Mouse (Mus musculus) intestine, embryonic 16.5 days (tissue): ENCODE measurements around the gene Ncor2. TPM values are rescaled to one million over a fixed set of nuclear protein-coding genes. Genes with fewer than 3 reads are reported as not detected.

Experiments used
- ATAC-seq: fragments of 200-750 bp; cut with Nextera tagmentation; 2 replicates; pipeline ENCODE4 v1.8.0; 2017; ENCODE audit warnings: moderate TSS enrichment, moderate library complexity
- H3K27ac ChIP-seq: fragments of 300-500 bp; sonication (generic); 2 replicates; pipeline ENCODE4 v1.5.1; 2014; ENCODE audit warnings: mild to moderate bottlenecking, low read length
- H3K27me3 ChIP-seq: fragments of 300-500 bp; sonication (generic); replicated peaks from 2 replicates; pipeline ENCODE4 v1.6.1; 2014; ENCODE audit warnings: low read length, control low read depth, mixed read lengths; ENCODE audit not compliant: control insufficient read depth, insufficient read depth
- H3K36me3 ChIP-seq: fragments of 300-500 bp; sonication (generic); 2 replicates; pipeline ENCODE4 v1.6.1; 2014; ENCODE audit warnings: low read length, control low read depth; ENCODE audit not compliant: control insufficient read depth, insufficient read depth
- H3K4me1 ChIP-seq: fragments of 300-500 bp; sonication (generic); 2 replicates; pipeline ENCODE4 v1.6.1; 2014; ENCODE audit warnings: low read length, control low read depth, mixed read lengths; ENCODE audit not compliant: control insufficient read depth, insufficient read depth
- H3K4me2 ChIP-seq: fragments of 300-500 bp; sonication (generic); 2 replicates; pipeline ENCODE4 v1.6.1; 2014; ENCODE audit warnings: low read depth, low read length, control low read depth
- H3K4me3 ChIP-seq: fragments of 300-500 bp; sonication (generic); 2 replicates; pipeline ENCODE4 v1.5.1; 2014; ENCODE audit warnings: mild to moderate bottlenecking, low read length
- H3K9ac ChIP-seq: fragments of 300-500 bp; sonication (generic); 2 replicates; pipeline ENCODE4 v1.6.1; 2014; ENCODE audit warnings: low read depth, low read length
- H3K9me3 ChIP-seq: fragments of 300-500 bp; sonication (generic); 2 replicates; pipeline ENCODE4 v1.6.1; 2016; ENCODE audit warnings: low read length, control low read depth; ENCODE audit not compliant: control insufficient read depth
- WGBS: fragments of 180-500 bp; shearing (Covaris S2); extraction: QIAGEN DNeasy Blood & Tissue Kit; methylation state at CpG from one replicate; pipeline ENCODE4 v1.1.7; 2014; 5-methylcytosine and 5-hydroxymethylcytosine counted together
- polyA plus RNA-seq: library from polyadenylated mRNA; unstranded; fragments of >200 nt; fragmentation: Nextera tagmentation; extraction: Ambion mirVana; gene quantifications from 2 replicates; pipeline ENCODE4 v1.2.1, GENCODE M21; 2015

Gene Ncor2
- polyA plus RNA-seq, 1 experiment from 2014 or later = 14.4 TPM

DNA sequence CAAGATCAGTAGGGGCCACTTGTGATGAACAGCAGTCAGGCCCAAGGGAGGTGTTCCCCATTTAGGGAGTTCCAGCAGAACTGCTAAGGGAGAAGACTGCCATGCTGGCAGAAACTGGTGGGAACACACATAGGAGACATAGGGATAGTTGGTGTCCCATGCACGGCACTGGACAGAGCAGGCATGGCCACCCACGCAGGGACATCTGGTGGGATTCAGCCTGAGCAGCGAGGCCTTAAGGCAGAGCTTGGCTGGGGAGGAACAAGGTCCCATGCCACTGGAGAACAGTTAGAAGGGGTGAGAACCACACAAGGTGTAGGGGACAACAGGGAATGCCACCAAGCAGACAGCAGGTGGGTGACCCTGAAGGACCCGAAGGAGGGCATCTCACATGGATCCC lies 23.6 kb downstream of the Ncor2 start:
- WGBS = 84% methylated on average over 4 of the region's 4 CpGs
- no peaks in the 10 kb centered on the region for H3K9me3 ChIP-seq
- no peaks in the 10 kb centered on the region for H3K36me3 ChIP-seq
- no peaks in the 10 kb centered on the region for H3K27me3 ChIP-seq
- H3K4me3 ChIP-seq = no peak overlapping the region
- H3K4me1 ChIP-seq = peaks cover 87% of the 10 kb centered on the region
- no peak overlapping the region for H3K9ac ChIP-seq
- H3K27ac ChIP-seq = 0 out of 2 replicates have a peak overlapping the region, but pooled peaks have one; percentile 19
- no peak overlapping the region for H3K4me2 ChIP-seq
- ATAC-seq = no peak

GRCm38 (mm10) chr5:125154989-125155388 lies 24.0 kb downstream of the Ncor2 start:
- peaks cover 84% of the 10 kb centered on the region for H3K4me1 ChIP-seq
- WGBS = 71% methylated on average over 5 of the region's 5 CpGs
- ATAC-seq = no peak

GRCm38 (mm10) chr5:125154178-125154577 lies 24.8 kb downstream of the Ncor2 start:
- no peaks in the 10 kb centered on the region for H3K36me3 ChIP-seq
- peaks cover 80% of the 10 kb centered on the region for H3K4me1 ChIP-seq
- no peaks in the 10 kb centered on the region for H3K27me3 ChIP-seq
- no peak overlapping the region for H3K4me2 ChIP-seq
- no peaks in the 10 kb centered on the region for H3K9me3 ChIP-seq
- H3K27ac ChIP-seq = no peak overlapping the region
- H3K9ac ChIP-seq = no peak overlapping the region
- no peak for ATAC-seq
- 70% methylated on average over 5 of the region's 5 CpGs for WGBS
- H3K4me3 ChIP-seq = no peak overlapping the region

More at GRCm38 (mm10) chr5:125154989-125155388, 24.0 kb downstream of the Ncor2 start:
- Histone ChIP-seq H3K36me3 (no peaks in the 10 kb centered on the region), H3K4me2 (no peak overlapping the region), H3K9ac (no peak overlapping the region), H3K9me3 (no peaks in the 10 kb centered on the region), H3K27ac (0 out of 2 replicates have a peak overlapping the region, but pooled peaks have one; percentile 19), H3K27me3 (no peaks in the 10 kb centered on the region), H3K4me3 (no peak overlapping the region)

DNA sequence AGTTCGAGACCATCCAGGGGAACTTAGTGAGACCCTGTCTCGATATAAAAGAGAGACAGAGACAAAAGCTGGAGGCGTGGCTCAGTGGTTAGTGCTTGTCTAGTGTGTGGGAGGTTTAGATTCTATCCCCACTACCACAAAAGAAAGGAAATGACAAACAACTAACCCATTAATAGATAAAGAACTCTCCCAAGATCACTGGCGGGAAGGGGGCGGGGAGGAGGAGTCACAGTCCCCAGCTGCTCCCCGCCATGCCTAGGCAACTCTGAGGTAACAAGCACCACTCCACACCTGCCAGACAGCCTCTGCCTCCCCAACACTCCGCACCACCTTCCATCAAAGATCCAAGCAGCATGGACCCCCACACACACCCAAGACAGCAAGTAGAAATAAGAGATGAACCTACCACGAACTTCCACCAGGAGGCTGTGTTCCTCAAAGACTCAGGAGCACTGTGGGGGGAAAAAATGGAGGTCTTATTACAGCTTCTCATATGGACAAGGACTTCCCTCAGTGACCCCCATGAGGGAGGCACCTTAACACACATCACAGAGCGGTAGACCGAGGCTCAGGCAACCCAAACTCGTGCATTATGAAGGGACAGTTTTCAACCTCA lies 25.7 kb downstream of the Ncor2 start:
- Histone ChIP-seq H3K9me3 (no peaks in the 10 kb centered on the region), H3K27ac (no peak overlapping the region), H3K4me3 (no peak overlapping the region), H3K4me1 (peaks cover 79% of the 10 kb centered on the region), H3K4me2 (no peak overlapping the region), H3K9ac (no peak overlapping the region), H3K27me3 (no peaks in the 10 kb centered on the region), H3K36me3 (no peaks in the 10 kb centered on the region)
- ATAC-seq = no peak
- 83% methylated on average over 11 of the region's 11 CpGs for WGBS

- Histone ChIP-seq H3K4me2 (no peak overlapping the region), H3K9ac (peak overlapping the region; percentile 5; the same call in 1 of the 2 replicates), H3K27me3 (no peaks in the 10 kb centered on the region), H3K27ac (peak overlapping the region; percentile 53), H3K9me3 (no peaks in the 10 kb centered on the region), H3K36me3 (no peaks in the 10 kb centered on the region), H3K4me3 (no peak overlapping the region), H3K4me1 (peaks cover 72% of the 10 kb centered on the region)
- ATAC-seq = peak; percentile 51
- 22% methylated on average over 17 of the region's 17 CpGs for WGBS
Observed at GRCm38 (mm10) chr5:125151872-125152534, 27.0 kb downstream of the Ncor2 start.

DNA sequence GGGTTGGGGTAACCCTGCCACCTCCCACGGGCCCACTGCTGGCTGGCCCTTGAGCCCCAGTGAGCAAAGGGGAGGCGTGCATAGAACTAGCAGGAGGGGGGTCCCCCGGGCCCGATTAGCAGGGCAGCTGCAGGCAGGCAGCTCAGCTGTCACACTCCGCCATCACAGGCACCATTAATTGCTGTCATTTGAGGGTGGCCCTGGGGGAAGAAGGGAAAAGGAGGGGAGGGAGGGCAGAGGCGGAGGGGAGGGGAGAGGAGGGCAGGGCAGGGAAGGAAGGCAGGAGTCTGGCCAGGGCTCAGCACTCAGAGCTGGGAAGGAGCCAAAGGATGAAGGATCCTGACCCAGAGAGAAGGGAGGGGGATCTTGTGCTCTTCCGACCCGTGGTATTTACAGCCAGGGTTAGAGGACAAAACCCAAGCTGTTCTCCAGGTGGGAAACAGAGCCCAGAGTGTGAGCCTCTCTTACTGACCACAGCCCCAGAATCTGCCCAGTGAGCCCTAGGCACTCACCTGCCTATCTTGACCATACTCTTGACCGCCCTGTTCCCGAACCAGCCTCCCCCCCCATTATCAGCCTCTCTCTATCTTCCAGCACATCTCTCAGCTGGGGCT lies 28.0 kb downstream of the Ncor2 start:
- Histone ChIP-seq H3K36me3 (no peaks in the 10 kb centered on the region), H3K9ac (peak overlapping the region; percentile 38; the same call in 1 of the 2 replicates), H3K4me1 (peaks cover 70% of the 10 kb centered on the region), H3K4me3 (no peak overlapping the region), H3K4me2 (no peak overlapping the region), H3K27ac (peak overlapping the region; percentile 53), H3K9me3 (no peaks in the 10 kb centered on the region), H3K27me3 (no peaks in the 10 kb centered on the region)
- peak; percentile 37 for ATAC-seq
- 30% methylated on average over 10 of the region's 10 CpGs for WGBS

GRCm38 (mm10) chr5:125149142-125149541 lies 29.9 kb downstream of the Ncor2 start:
- H3K4me1 ChIP-seq = peaks cover 60% of the 10 kb centered on the region
- H3K4me2 ChIP-seq = no peak overlapping the region
- ATAC-seq = no peak
- no peaks in the 10 kb centered on the region for H3K27me3 ChIP-seq
- WGBS = 71% methylated on average over 17 of the region's 17 CpGs
- H3K9ac ChIP-seq = no peak overlapping the region
- H3K4me3 ChIP-seq = no peak overlapping the region
- H3K9me3 ChIP-seq = no peaks in the 10 kb centered on the region
- H3K36me3 ChIP-seq = no peaks in the 10 kb centered on the region
- no peak overlapping the region for H3K27ac ChIP-seq

GRCm38 (mm10) chr5:125148686-125149085 lies 30.3 kb downstream of the Ncor2 start:
- Histone ChIP-seq H3K4me3 (no peak overlapping the region), H3K36me3 (no peaks in the 10 kb centered on the region), H3K4me2 (no peak overlapping the region), H3K9me3 (no peaks in the 10 kb centered on the region), H3K4me1 (peaks cover 56% of the 10 kb centered on the region), H3K27ac (no peak overlapping the region), H3K9ac (no peak overlapping the region), H3K27me3 (no peaks in the 10 kb centered on the region)
- 36% methylated on average over 5 of the region's 5 CpGs for WGBS
- ATAC-seq = no peak

DNA sequence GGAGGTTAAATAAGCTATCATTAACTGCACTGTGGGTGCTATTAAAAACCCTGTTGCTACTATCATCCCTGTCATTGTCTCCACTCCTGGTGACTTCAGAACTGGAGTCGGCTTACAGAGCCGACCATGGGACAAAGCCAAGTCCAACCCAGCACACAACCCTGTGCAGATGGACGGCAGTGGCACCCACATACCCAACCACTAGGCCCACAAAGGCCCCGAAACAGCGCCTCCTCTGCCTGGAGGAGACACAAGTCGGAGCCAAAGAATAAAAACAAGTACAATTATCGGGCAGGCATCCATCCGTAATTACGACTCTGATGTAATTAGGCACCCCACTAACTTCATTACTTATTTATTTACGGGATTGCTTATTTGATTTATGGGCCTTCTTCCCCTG lies 30.8 kb downstream of the Ncor2 start:
- ATAC-seq = no peak
- Histone ChIP-seq H3K9me3 (no peaks in the 10 kb centered on the region), H3K27me3 (no peaks in the 10 kb centered on the region), H3K9ac (0 out of 2 replicates have a peak overlapping the region, but pooled peaks have one; percentile 3), H3K4me2 (no peak overlapping the region), H3K36me3 (no peaks in the 10 kb centered on the region), H3K27ac (no peak overlapping the region), H3K4me1 (peaks cover 57% of the 10 kb centered on the region), H3K4me3 (no peak overlapping the region)
- 69% methylated on average over 10 of the region's 10 CpGs for WGBS
